Mouse (Mus musculus) forebrain, embryonic 13.5 days (tissue): Measurements from ENCODE around the gene Il12rb1. TPM values are rescaled to one million over a fixed set of nuclear protein-coding genes. Genes with fewer than 3 reads are reported as not detected.

Experiments
- ATAC-seq: fragments of 200-750 bp; cut with Nextera tagmentation; 2 replicates; pipeline ENCODE4 v1.8.0; 2017
- H3K27ac ChIP-seq: fragments of 300-500 bp; sonication (generic); 2 replicates; pipeline ENCODE4 v1.5.1; 2015; ENCODE audit warnings: inconsistent platforms, mild to moderate bottlenecking, moderate library complexity
- H3K27me3 ChIP-seq: fragments of 300-500 bp; sonication (generic); 2 replicates; pipeline ENCODE4 v1.6.1; 2015; ENCODE audit warnings: mild to moderate bottlenecking, inconsistent platforms
- H3K36me3 ChIP-seq: fragments of 300-500 bp; sonication (generic); 2 replicates; pipeline ENCODE4 v1.6.1; 2015; ENCODE audit warnings: mild to moderate bottlenecking, inconsistent platforms; ENCODE audit not compliant: poor library complexity, severe bottlenecking
- H3K4me1 ChIP-seq: fragments of 300-500 bp; sonication (generic); 2 replicates; pipeline ENCODE4 v1.6.1; 2015; ENCODE audit warnings: inconsistent platforms
- H3K4me2 ChIP-seq: fragments of 300-500 bp; sonication (generic); 2 replicates; pipeline ENCODE4 v1.6.1; 2015; ENCODE audit warnings: inconsistent platforms, mild to moderate bottlenecking, moderate library complexity
- H3K4me3 ChIP-seq: fragments of 300-500 bp; sonication (generic); 2 replicates; pipeline ENCODE4 v1.5.1; 2015; ENCODE audit warnings: mild to moderate bottlenecking, inconsistent platforms
- H3K9ac ChIP-seq: fragments of 300-500 bp; sonication (generic); 2 replicates; pipeline ENCODE4 v1.6.1; 2015; ENCODE audit warnings: mild to moderate bottlenecking, inconsistent platforms
- H3K9me3 ChIP-seq: fragments of 300-500 bp; sonication (generic); replicated peaks from 2 replicates; pipeline ENCODE4 v1.6.1; 2016; ENCODE audit warnings: inconsistent platforms
- WGBS: fragments of 180-500 bp; shearing (Covaris S2); methylation state at CpG from one replicate; pipeline ENCODE4 v1.1.7; 2015; 5-methylcytosine and 5-hydroxymethylcytosine counted together
- polyA plus RNA-seq: library from polyadenylated mRNA; unstranded; fragments of >200 nt; fragmentation: Nextera tagmentation; extraction: Ambion mirVana; gene quantifications from 2 replicates; pipeline ENCODE4 v1.2.1, GENCODE M21; 2015

The Il12rb1 gene
- polyA plus RNA-seq, 1 experiment from 2014 or later: 0.09 TPM

DNA sequence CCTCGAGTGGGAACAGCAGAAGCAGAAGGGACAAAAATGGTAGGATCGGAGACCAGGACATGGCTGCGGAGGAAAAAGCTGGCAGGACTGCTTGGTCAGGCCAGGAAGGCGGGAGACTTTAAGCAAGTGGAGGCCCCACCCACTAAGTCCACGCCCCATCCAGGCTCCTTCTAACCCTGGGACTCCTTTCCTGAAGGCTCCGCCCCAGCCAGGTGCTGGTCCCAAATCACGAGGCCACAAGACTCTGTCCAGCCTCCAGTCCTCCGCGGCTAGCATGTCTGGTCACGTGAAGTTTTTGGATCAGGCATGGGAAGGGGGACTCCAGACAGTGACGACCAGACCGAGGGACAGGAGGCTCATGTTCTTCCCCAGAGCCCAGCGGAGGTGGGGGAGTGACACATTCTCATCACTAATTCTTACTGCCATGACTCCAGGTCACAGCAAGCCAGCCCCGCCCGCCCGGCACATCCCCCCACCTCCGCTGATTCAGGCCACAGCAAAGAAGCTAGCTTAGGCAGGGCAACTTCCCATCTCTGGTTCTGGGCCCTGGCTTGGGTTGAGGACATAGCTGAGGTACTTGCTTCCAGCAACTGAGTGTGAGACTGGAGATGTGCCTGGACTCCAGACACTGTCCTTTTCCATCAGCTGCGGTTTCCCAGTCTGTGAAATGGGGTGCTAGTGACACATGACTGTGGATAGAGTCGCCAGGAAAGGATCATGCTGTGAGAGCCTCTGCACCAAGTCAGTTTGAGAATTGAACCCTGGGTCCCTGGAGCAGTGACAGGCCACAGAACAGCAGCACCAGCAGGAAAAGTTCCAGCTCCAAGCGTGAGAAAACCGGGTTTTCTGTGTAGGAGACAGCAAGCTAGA is 41.4 kb upstream of the Il12rb1 start:
- no peak for ATAC-seq
- H3K4me3 ChIP-seq: peak overlapping the region; percentile 27

DNA sequence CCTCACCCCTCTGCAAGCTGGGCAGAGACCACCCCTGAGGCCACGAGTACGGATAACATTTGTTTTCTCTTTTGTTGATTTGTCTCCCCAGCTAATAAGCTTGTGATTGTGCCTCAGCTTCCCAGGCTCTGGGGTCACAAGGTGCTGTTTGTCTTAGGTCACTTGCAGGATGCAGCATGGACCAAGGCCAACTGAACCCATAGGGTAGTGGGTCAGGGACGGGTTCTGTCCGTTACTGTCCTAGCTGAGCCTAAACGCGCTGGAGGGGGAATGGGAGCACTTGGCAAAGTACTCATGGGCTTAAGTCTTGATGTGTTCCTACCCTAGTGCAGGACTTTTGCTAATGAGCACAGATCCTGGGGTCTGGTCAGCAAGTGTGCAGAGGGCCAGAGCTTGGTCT is 40.7 kb upstream of the Il12rb1 start:
- no peak overlapping the region for H3K4me2 ChIP-seq
- H3K27ac ChIP-seq: no peak overlapping the region
- no peak for ATAC-seq
- no peak overlapping the region for H3K4me3 ChIP-seq
- H3K27me3 ChIP-seq: peaks cover 10% of the 10 kb centered on the region; the same call in 1 of the 2 replicates
- H3K4me1 ChIP-seq: peaks cover 18% of the 10 kb centered on the region
- 0 out of 2 replicates have a peak overlapping the region, but pooled peaks have one; percentile 10 for H3K9ac ChIP-seq
- no peaks in the 10 kb centered on the region for H3K9me3 ChIP-seq
- 89% methylated on average over 6 of the region's 6 CpGs for WGBS
- H3K36me3 ChIP-seq: peaks cover 50% of the 10 kb centered on the region

More for the DNA sequence above, 41.4 kb upstream of the Il12rb1 start:
- H3K4me2 ChIP-seq: peak overlapping the region; percentile 62
- H3K9ac ChIP-seq: peak overlapping the region; percentile 63
- H3K27me3 ChIP-seq: peaks cover 10% of the 10 kb centered on the region; the same call in 1 of the 2 replicates
- H3K4me1 ChIP-seq: peaks cover 17% of the 10 kb centered on the region
- H3K27ac ChIP-seq: no peak overlapping the region
- H3K36me3 ChIP-seq: peaks cover 43% of the 10 kb centered on the region
- WGBS: 8% methylated on average over 21 of the region's 21 CpGs
- H3K9me3 ChIP-seq: no peaks in the 10 kb centered on the region

DNA sequence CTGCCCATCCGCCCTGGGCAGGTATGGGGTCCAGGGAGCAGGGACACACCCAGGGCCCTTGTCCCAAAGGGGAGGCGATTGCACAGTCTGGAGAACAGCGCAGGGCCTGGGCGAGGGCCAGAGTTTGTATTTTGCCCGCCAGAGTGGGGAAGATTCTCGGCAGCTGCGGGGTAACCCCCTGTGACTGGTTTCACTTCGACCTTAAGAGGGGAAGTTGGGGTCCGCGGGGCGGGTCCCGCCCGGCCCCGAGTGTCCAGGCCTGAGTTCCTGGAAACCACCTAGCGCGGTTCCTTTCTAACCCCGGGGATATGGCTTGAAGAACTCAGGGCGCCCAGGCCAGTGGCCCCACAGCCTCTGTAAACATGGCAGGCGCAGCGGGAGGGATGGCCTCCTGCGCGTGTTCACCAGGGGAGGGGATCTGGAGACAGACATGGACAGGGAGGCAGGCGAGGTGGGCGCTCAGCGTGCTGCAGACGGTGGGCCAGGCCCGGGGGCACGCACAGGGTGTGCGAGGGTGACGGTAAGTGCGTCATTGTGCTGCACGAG is 39.9 kb upstream of the Il12rb1 start:
- WGBS: 95% methylated on average over 32 of the region's 32 CpGs

DNA sequence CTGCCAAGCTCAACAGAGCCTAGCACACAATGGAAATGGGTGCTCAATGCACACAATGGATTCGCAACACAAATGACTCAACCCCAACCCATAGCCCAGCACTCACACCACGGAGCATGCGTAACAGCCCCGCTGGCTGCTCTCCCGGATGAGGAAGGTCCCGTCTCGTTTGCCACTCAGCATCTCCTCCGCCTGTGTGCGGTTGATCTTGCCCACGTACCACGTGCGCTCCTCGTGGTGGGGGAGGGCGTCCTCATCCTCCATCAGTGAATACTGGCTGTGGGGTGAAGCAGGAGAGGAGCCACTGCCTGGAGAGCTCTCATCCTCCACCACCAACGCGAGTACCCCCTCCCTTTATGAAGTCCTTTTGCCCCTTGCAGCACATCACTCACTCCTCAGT is 39.3 kb upstream of the Il12rb1 start:
- WGBS: 83% methylated on average over 16 of the region's 16 CpGs
- peak; percentile 4; the same call in 1 of the 2 replicates for ATAC-seq
- Histone ChIP-seq H3K9ac (no peak overlapping the region), H3K36me3 (peaks cover 64% of the 10 kb centered on the region), H3K9me3 (no peaks in the 10 kb centered on the region), H3K27ac (no peak overlapping the region), H3K4me3 (no peak overlapping the region), H3K4me1 (peaks cover 32% of the 10 kb centered on the region), H3K27me3 (peaks cover 10% of the 10 kb centered on the region; the same call in 1 of the 2 replicates), H3K4me2 (no peak overlapping the region)

More for the DNA sequence above, 39.9 kb upstream of the Il12rb1 start:
- H3K9ac ChIP-seq: no peak overlapping the region
- H3K4me3 ChIP-seq: no peak overlapping the region
- peaks cover 26% of the 10 kb centered on the region for H3K4me1 ChIP-seq
- H3K9me3 ChIP-seq: no peaks in the 10 kb centered on the region
- peaks cover 10% of the 10 kb centered on the region; the same call in 1 of the 2 replicates for H3K27me3 ChIP-seq
- ATAC-seq: no peak
- no peak overlapping the region for H3K27ac ChIP-seq
- H3K4me2 ChIP-seq: no peak overlapping the region
- H3K36me3 ChIP-seq: peaks cover 58% of the 10 kb centered on the region

DNA sequence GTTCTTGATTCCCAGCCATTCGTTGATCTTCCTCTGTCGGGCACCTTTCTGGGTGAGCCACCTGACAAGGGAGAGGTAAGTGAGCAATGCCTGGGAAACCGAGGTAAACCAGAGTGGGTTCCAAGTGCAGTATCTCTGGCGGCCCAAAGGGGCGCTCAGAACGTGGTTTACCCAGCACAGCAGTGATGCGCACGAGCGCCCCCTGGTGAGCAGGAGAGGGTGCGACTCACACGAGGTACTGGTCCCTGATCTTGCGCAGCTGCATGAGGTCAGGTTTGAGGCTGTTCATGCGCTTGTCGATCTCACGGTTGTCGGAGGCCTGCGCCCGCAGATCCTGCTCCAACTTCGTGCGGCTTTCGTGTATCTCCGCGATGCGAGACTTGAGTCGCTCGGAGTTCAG is 38.9 kb upstream of the Il12rb1 start:
- 6% methylated on average over 26 of the region's 26 CpGs for WGBS
- H3K4me3 ChIP-seq: no peak overlapping the region
- H3K27ac ChIP-seq: no peak overlapping the region; the same call in 1 of the 2 replicates
- H3K9me3 ChIP-seq: no peaks in the 10 kb centered on the region
- H3K4me1 ChIP-seq: peaks cover 36% of the 10 kb centered on the region
- peaks cover 68% of the 10 kb centered on the region for H3K36me3 ChIP-seq
- peak; percentile 81 for ATAC-seq
- no peak overlapping the region for H3K9ac ChIP-seq
- peaks cover 10% of the 10 kb centered on the region; the same call in 1 of the 2 replicates for H3K27me3 ChIP-seq
- H3K4me2 ChIP-seq: no peak overlapping the region

DNA sequence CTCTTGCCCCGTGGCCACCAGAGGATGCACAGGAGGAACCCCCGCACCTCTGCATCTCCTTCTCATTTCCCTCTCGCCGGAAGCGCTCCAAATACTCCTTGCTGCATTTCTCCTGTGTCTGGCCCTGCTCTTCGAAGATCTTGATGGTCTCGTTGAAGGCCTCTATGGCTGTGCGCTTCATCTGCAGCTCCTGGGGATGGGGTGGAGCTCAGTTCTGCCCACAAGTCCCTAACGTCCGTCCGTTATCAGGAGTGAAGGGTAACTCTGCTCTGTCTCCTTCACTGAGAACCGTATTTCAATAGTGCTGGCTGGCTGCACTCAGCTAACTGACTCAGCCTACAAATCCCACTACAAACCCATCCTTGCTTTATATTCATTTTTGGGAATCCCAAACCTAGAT is 38.4 kb upstream of the Il12rb1 start:
- Histone ChIP-seq H3K9ac (no peak overlapping the region), H3K4me3 (no peak overlapping the region), H3K4me1 (peaks cover 41% of the 10 kb centered on the region), H3K27me3 (peaks cover 10% of the 10 kb centered on the region; the same call in 1 of the 2 replicates), H3K9me3 (no peaks in the 10 kb centered on the region), H3K4me2 (no peak overlapping the region), H3K27ac (no peak overlapping the region; the same call in 1 of the 2 replicates), H3K36me3 (peaks cover 73% of the 10 kb centered on the region)
- WGBS: 68% methylated on average over 12 of the region's 12 CpGs
- no peak for ATAC-seq

DNA sequence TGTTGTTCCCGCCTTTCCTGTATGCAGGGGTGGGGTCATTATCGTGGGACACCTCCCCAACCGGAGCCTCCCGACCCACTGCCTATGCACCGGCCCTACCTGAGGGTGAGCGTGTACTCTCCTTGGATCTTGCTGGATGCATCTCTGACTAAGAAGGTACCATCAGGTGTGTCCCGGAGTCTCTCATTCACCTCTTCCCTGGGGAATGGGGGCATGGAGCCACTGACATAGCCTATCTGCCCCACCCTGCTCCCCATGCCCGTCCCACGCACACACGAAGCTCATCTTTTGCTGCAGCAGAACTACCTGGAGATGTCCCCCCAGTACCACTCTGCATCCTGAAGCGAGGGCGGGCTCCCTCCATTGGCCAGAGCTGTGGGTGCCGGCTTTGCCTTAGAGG is 37.5 kb upstream of the Il12rb1 start:
- Histone ChIP-seq H3K4me1 (peaks cover 45% of the 10 kb centered on the region), H3K4me2 (no peak overlapping the region), H3K9me3 (no peaks in the 10 kb centered on the region), H3K9ac (no peak overlapping the region), H3K27ac (no peak overlapping the region), H3K27me3 (peaks cover 9% of the 10 kb centered on the region; the same call in 1 of the 2 replicates), H3K36me3 (peaks cover 75% of the 10 kb centered on the region), H3K4me3 (no peak overlapping the region)
- 95% methylated on average over 13 of the region's 13 CpGs for WGBS
- no peak for ATAC-seq

DNA sequence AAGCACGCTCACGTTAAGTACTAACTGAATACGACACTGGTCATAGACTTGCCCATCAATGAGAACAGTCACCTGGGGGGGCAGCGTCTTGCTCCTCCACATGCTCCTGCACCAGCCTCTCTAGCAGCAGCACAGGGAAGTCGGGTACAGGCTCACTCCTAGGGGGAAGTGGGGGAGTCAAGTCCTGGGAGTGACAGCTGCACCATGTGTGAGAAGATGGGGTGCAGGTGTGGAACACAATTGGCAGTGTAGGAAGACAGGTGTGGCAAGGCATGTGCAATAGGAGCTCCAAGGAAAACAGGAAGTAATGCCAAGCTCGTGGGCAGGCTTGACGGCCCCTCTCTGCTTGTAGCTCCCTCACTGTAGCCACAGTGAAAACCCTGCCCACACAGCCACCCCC is 37.0 kb upstream of the Il12rb1 start:
- Histone ChIP-seq H3K9ac (no peak overlapping the region), H3K27me3 (peaks cover 6% of the 10 kb centered on the region; the same call in 1 of the 2 replicates), H3K27ac (no peak overlapping the region), H3K4me3 (no peak overlapping the region), H3K4me1 (peaks cover 44% of the 10 kb centered on the region), H3K36me3 (peaks cover 75% of the 10 kb centered on the region), H3K4me2 (no peak overlapping the region), H3K9me3 (no peaks in the 10 kb centered on the region)
- WGBS: 91% methylated on average over 7 of the region's 7 CpGs
- no peak for ATAC-seq

DNA sequence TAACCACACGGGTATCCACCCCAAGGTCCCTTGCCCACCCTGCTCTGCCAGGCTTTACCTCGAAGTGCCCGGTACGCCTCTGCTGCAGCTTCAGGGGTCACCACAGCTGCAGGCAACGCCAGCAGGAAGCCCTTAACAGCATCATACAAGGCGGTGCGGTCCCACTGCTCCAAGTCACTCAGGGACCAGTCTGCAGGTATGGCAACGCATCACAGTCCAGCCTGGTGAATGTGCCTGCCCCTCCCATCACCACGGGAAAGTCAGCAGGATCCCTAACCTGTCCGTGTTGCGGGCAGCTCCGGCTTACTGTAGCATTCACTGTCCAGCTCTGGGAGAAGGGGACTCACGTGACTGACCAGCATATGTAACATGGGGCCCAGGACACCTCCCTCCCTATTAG is 36.2 kb upstream of the Il12rb1 start:
- H3K4me2 ChIP-seq: no peak overlapping the region
- H3K27me3 ChIP-seq: no peaks in the 10 kb centered on the region
- no peak overlapping the region for H3K4me3 ChIP-seq
- peaks cover 37% of the 10 kb centered on the region for H3K4me1 ChIP-seq
- H3K27ac ChIP-seq: no peak overlapping the region
- no peak for ATAC-seq
- WGBS: 93% methylated on average over 13 of the region's 13 CpGs
- H3K9me3 ChIP-seq: no peaks in the 10 kb centered on the region
- peaks cover 75% of the 10 kb centered on the region for H3K36me3 ChIP-seq
- no peak overlapping the region for H3K9ac ChIP-seq

DNA sequence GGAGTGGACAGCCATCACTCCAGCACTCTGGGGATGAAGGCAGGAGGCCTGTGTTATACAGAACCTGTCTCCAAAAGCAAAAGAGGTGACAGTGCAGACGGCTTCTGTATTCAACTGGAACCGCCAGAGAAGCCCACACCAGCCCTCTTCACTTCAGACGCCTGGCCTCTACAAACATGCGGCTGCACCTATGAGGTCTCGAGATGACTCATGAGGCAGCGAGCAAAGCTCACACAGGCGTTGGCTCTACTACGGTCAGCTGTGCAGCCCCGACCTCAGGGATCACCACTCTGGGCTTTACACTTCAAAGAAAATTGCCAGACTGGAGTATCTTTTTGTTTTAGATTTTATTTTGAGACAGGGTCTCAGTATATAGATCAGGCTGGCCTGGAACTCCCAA is 35.4 kb upstream of the Il12rb1 start:
- ATAC-seq: no peak
- Histone ChIP-seq H3K9me3 (no peaks in the 10 kb centered on the region), H3K27ac (peak overlapping the region; percentile 70), H3K4me1 (peaks cover 42% of the 10 kb centered on the region), H3K36me3 (peaks cover 68% of the 10 kb centered on the region), H3K27me3 (no peaks in the 10 kb centered on the region), H3K4me3 (no peak overlapping the region), H3K4me2 (peak overlapping the region; percentile 93), H3K9ac (peak overlapping the region; percentile 99; the same call in 1 of the 2 replicates)
- WGBS: 90% methylated on average over 9 of the region's 9 CpGs

DNA sequence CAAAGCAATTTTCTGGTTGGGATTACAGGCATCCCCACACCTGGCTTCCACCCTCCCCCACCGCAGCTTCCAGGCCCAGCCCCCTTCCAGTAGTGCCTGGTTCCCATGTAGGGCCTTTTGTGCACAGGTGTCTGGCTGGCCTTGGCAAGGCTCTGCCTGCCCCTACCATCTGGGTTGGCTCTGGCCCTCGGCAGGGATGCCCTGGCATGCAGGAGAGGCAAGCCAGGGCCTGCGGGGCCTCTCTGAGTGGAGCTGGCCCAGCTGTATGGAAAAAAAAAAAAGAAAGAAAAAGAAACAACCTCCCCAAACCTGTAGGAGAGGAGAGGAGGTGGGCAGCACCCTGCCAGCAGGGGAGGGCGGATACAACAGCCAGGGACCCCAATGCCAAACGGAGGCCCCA is 34.8 kb upstream of the Il12rb1 start:
- H3K36me3 ChIP-seq: peaks cover 66% of the 10 kb centered on the region
- peaks cover 47% of the 10 kb centered on the region for H3K4me1 ChIP-seq
- H3K4me3 ChIP-seq: peak overlapping the region; percentile 17; the same call in 1 of the 2 replicates
- H3K9me3 ChIP-seq: no peaks in the 10 kb centered on the region
- peak overlapping the region; percentile 99 for H3K9ac ChIP-seq
- peak overlapping the region; percentile 70 for H3K27ac ChIP-seq
- H3K4me2 ChIP-seq: peak overlapping the region; percentile 93
- no peaks in the 10 kb centered on the region for H3K27me3 ChIP-seq
- no peak for ATAC-seq
- WGBS: 76% methylated on average over 5 of the region's 5 CpGs

DNA sequence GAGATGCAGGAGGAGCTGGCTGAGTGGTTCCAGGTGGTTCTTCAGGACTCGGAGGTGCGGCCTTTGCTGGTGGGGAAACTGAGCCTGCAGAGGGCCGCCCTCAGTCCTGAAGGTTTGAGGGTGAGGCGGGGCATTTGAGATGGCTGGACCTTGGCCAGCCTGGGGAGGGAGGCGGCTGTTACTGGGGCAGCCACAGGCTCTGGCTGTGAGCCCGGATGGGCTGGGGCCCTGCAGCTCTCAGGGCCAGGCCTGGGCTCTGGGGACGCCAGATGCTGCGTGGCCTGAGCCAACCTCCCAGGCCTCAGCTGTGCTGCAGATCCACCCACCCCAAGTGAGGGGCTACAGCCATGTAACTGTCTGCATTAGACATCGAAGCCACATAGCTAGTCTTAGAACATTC is 34.4 kb upstream of the Il12rb1 start:
- H3K4me1 ChIP-seq: peaks cover 49% of the 10 kb centered on the region
- WGBS: 70% methylated on average over 9 of the region's 9 CpGs
- no peak for ATAC-seq
- no peaks in the 10 kb centered on the region for H3K9me3 ChIP-seq
- peak overlapping the region; percentile 99 for H3K9ac ChIP-seq
- peak overlapping the region; percentile 93 for H3K4me2 ChIP-seq
- peak overlapping the region; percentile 17 for H3K4me3 ChIP-seq
- H3K27me3 ChIP-seq: no peaks in the 10 kb centered on the region
- H3K27ac ChIP-seq: peak overlapping the region; percentile 70
- peaks cover 66% of the 10 kb centered on the region for H3K36me3 ChIP-seq
